Mouse (Mus musculus): ENCODE results near the gene Palld. TPM values are rescaled to one million over a fixed set of nuclear protein-coding genes. Genes with fewer than 3 reads are reported as not detected.

Palld gene
- total RNA-seq, 2 experiments from 2014 or later: 2.8 to 4.0 TPM

DNA sequence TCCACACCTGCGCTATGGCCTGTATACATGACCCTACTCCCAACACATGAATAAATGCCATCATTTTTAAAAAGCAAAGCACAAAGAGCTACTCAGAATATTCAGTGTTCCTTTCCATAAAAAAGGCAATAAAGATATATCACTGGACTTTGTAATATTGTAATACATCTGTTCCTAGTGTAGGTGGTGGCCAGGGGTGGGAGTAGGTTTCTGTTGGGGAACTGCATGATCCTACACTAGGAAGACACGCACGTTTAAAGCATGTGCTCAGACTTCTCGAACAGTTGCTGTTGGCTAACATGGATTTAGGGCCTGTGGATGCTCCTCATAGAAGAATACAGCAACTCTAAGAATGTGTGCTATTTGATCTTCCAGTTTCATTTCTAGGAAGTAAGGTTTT lies 165.0 kb downstream of the Palld start:
- intact Hi-C loops (cut with DNase I): no loop called here
- no peak for DNase-seq (ENCODE audit: low spot score in 2 of 2)

DNA sequence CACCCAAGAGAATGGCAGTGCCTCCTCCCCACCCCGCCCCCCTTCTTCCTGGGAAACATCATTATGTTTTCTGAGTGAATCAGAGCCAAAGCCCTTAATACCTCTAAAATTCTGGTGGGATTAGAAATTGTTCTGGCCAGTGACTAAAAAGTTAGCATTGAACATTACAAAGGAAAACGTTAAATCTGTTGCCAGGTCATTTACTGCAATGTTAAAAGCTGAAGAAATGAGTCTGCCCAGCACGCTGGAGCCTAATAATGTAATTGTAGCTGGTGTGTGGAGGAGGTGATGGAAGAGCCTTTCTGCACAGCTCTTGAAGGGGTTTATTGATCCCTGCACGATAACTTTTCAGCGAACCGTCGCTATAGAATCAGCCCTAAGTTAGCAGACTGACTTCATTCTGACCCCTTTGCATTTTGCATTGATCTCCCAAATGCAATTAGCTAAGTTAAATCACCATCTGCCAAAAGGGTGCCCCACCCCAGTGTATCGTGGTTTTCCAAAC lies 165.7 kb downstream of the Palld start:
- intact Hi-C loops (cut with DNase I): no loop called here
- no peak for DNase-seq (ENCODE audit: low spot score in 2 of 2)

DNA sequence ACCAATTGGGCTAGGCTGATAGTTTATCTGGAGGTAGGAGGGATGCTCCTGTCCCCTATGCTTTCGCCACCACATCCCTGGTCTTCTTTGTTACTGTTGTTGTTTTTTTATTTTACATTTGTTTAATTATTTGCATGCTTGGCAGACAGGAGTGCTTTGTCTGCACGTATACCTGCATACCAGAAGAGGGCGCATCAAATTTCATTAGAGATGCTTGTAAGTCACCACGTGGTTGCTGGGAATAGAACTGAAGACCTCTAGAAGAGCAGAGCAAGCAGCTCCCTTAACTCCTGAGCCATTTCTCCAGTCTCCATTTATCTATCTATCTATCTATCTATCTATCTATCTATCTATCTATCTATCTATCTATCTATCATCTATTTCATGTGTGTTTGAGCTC lies 166.4 kb downstream of the Palld start:
- intact Hi-C loops (cut with DNase I): no loop called here

DNA sequence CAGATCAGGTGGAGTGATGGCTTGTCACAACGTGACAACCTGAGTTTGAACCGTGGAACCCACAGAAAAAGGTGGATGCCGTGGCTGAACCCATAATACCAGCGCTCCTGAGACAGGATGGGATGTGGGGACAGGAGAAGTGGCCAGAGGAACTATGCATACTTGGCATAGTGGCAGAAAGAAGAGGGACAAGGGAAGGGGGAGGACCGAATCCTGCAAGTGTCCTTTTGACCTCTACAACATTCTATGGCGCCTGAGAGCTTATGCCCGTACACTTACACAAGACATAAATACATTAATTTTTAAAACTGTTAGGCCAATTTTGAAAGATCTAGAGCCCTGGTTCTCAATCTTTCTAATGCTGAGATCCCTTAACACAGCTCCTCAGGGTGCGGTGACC lies 168.3 kb downstream of the Palld start:
- DNase-seq (ENCODE audit: low spot score in 2 of 2): no peak
- intact Hi-C loops (cut with DNase I): no loop called here

More for the DNA sequence above, 166.4 kb downstream of the Palld start:
- DNase-seq (ENCODE audit: low spot score in 2 of 2): no peak

DNA sequence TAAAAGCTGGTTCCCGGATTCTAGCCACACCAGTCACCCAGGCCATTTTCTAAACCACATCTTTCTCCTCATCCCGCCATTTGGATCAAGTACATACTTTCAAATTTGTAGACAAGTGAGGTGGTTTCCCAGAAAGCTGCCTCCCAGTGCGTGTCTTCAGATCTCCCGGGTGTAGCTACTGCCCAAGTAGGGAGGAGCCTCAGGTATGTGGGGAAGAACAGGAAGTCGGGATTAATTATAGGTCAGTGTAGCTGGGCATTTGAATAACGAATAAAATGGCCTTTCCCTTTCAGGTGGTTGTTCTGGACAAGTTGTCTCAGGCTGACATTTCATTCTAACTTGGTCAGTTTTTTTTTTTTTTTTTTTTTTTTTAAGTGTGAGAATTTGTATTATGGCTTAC lies 170.3 kb downstream of the Palld start:
- intact Hi-C loops (cut with DNase I): no loop called here
- no peak for DNase-seq (ENCODE audit: low spot score in 2 of 2)

DNA sequence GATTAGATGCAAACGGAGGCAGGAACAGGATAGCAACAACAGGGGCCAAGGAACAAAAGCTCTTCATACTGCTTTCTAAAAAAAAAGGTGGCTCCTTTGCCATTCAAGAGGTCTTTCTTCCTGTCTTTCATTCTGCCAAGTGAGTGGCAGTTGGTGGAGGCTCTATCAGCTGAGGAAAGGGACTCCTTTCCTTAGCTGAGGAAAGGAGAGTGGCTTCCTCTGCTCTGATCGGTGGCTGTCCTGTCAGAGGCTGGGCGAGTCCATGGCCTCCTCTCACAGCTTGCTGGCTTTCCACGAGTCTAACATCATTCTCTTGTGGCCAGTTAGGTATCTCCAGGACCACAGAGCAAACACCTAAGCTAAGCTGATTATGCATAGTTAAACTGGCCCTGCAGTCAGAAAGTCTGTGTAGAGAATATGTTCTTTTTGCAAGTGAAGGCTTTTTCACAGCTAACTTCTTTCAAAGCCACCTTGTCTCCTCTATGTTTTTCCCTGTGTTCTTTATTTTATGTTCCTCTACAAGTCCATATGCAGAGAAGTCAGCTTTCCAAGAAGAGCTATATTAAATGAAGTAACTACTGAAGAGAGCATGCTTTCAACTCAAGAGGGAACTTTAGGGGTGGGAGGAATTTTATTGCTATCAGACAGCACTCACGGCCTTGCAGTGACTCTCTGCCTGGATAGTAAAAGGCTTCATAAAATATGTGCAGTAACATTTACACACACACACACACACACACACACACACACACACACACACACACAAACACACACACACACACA lies 171.0 kb downstream of the Palld start:
- intact Hi-C loops (cut with DNase I): no loop called here
- DNase-seq (ENCODE audit: low spot score in 2 of 2): no peak

DNA sequence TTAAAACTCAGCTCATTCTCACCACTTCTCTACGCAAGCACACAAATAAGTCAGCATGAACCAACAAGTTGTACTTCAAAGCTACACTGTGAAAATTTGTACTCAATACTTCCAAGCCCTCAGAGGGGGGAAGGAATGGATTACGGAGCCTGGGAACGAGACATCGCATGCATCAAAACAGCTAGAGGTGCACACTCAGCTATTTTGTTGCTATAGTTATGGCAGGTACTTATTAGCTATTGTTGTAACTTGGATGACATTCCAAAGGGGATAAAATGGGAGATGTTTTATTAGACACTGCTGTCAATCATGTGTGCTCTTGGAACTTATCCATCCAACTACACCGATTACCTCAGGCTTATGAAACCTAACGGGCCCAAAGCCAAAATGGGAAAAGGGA lies 171.8 kb downstream of the Palld start:
- intact Hi-C loops (cut with DNase I): no loop called here
- no peak for DNase-seq (ENCODE audit: low spot score in 2 of 2)

DNA sequence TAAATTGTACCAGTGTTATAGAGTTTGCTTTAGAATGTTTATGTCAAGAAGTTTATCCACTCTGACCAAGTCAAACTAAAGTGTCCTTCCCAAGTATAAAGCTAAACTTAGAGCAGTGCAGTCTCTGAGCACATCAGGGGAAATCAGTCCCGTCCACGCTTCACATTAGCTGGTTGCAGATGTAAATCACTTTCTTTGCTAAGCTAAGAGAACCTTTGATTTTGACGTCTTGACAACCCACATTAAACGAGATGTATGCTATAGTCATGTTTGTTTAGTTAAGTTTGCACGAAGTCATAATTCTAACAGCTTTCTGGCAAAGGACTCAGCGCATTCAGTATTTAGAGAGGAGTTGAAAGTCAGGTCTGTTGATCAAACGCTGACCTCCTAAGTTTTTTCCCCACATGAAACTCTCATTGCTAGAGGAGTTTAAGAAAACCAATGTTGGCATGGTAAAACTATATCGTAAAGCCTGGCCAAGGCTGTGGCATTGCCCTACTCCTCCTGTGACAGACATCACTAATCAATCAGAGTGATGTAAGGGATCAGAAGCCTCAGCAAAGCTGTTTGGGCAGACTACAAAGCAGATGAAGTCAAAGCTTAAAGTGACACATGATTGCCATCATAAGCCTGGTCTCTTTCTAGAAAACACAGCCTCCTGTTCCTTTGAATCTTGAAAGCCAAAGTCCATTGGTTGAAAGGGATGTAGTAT lies 177.0 kb downstream of the Palld start:
- intact Hi-C loops (cut with DNase I): no loop called here

DNA sequence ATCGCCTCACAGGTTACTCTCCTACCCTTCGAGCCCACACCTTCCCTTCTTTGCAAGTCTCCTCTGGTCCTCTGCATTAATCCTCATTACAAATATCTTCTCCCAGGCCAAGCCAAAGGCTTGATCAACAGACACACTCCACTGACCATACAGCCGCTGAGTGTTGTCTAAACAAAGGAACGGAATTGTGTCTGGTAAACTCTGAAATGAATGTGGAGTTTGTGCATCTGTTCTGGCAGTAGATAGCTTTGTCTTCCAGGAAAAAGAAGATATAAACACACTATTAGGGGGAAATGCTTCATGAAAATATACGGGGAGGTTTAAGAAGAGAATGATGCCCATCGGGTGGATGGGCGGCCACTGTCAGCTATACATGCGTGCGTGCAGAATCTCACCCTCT lies 180.3 kb downstream of the Palld start:
- intact Hi-C loops (cut with DNase I): no loop called here

More for the DNA sequence above, 177.0 kb downstream of the Palld start:
- DNase-seq (ENCODE audit: low spot score in 2 of 2): no peak

DNA sequence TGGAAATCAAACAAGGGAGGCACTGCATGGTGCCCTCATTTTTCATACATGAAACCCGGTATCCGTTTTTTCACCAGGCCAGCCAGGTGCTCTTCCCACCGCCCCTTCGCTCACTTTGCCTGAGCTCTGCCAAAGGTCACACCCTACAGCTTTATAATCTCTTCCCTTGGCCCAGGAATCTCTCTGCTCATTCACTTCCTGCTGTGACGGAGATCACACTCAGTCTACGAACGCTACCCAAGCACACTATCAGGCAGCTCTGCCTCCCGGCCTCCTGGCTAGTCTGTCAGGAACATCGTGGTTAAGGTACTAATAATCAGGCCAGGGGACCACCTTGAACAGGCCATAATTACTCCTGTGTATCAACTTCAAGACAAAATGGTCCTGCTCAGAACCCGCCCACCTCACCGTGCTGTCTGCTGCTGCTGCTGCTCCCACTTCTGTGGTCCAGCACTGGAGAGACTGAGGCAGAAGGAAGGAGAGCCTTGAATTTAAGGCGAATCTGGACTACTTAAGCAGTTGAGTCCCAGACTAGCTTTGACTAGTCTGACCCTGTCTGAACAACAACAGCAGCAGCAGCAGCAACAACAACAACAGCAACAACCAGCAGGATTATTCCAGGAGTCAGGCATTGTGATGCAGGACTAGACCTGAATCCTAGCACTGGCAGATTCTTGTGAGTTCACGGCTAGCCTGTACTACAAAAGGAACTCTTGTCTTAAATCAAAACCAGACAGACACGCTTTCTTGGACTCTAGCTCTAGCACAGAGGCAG lies 187.0 kb downstream of the Palld start:
- DNase-seq (ENCODE audit: low spot score in 2 of 2): no peak
- intact Hi-C loops (cut with DNase I): no loop called here

More for the DNA sequence above, 180.3 kb downstream of the Palld start:
- no peak for DNase-seq (ENCODE audit: low spot score in 2 of 2)

DNA sequence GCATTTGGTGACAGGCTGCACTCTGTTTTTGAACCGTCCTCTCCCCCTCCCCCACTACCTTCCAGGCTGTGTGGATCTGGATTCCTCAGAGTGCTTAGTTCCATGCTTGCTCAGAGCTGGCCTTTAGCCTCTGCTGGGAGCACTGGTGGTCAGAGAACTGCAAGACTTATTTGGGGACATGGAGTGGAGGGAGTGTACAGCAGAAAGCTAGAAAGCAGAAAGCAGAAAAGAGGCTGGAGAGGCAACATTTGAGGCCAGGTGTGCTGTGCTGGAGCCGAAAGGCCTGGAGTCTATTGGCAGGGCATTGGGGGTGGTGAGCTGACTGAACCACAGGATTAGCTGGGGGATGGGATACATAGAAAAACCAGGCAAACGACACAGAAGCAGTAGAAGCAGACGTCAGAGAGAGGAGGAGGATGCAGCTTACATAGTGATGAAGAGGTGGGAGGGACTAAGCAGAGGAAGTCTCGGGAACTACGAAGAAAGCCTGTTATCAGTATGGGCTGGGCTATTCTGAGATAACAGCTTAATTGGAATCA lies 188.1 kb downstream of the Palld start:
- no peak for DNase-seq (ENCODE audit: low spot score in 2 of 2)
- intact Hi-C loops (cut with DNase I): no loop called here

DNA sequence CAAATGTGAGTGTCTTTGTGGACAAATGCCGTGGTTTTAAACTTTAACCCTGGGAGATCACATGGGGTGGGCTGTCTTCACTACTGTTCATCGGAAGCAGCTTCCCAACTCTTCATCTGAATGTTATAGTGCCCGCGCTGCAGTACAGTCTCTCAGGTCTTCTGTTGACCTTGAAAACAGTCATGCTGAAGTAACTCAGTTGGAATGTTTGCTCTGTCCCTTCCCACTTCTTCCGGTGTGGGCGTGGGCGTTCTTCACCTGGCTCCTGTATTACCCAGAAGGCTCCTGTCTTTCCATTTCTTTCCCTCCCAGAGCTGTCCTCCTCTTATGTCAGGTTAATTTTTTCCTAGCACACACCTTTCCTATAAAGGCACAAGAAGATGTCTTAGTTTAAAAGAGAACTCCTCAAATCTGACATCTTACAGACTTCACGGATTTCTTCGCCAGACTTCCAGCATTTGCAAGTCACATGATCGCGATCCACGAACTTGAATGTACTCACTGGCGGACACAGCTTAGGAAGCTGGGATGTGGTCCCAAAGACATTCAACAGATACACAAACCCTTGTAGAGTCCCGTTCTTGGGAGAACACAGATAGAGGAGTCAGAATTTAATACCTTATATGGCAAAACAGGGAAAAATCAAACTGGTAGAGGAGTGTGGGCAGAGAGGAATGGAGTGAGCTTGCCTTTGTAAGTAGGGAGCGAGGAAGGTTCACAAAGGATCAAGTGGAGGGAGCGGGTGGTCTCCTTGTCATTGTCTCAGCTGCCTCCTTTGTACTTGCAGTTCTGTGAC lies 189.1 kb downstream of the Palld start:
- intact Hi-C loops (cut with DNase I): no loop called here
- no peak for DNase-seq (ENCODE audit: low spot score in 2 of 2)

DNA sequence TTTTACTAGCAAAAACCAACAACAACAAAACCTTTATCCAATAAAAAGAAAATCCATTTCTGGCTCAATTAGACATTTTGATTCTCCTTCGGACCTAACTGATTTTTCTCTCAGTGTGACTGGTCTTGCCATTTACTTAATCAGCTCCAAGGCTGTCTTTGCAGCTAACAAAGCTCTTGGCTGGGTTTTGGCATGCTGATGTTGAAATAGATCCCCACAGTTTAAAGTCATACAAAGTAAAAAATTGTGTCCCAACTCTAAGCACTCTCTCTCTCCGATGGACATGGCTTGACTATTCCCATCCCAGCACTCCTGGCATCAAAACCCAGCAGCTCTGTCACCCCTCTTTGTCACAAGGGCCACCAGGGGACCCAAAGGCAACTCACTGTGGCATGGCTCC lies 190.1 kb downstream of the Palld start:
- DNase-seq (ENCODE audit: low spot score in 2 of 2): no peak
- intact Hi-C loops (cut with DNase I): no loop called here

DNA sequence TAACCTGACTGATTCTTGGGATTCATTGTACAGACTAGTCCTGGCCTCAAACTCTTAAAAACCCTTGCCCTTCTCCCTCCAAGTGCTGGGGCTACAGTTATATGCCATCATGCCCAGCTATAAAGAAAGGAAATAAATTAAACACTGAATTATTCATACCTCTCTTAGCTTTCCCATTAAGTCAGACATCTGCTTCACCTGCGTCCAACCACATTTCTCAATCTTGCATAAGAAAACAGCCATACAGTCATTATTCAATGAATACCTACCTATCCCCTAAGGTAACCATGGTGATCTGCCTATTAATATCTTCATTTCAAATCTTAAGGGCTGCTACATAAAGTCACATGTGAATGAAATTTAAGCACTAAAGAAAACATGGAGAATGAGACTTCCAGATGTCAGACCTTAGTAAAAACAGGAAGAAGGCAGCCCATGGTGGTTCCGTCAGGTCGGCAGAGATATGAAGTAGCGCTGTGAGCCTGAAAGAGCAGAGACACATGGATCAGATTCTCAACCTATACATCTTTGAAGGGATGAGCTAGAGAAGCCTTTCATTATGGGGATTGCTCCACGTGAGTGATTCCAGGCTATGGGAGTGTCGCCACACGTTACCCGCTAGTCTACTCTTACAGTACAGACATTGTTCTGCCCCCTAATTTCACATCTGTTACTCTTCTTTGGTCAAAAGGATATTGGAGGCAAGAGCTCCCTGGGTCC lies 193.7 kb downstream of the Palld start:
- no peak for DNase-seq (ENCODE audit: low spot score in 2 of 2)
- intact Hi-C loops (cut with DNase I): no loop called here

DNA sequence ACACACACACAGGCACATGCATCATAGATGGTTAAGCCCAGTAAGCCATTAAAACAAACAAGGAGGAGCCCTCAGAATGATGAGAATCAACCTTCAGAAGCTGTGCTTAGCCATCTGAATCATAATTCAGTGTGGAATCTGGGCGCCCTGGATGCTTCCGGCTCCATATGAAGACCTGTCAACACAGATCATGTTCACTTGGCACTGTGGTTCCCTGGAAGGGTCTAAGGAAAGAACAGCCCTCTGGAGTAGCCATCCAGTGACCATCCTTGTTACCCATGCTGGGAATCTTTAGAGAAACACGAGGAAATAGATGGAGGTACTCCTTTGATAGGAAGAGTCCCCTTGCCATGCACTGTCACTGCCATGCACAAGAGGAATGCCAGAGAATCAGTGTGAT lies 197.0 kb downstream of the Palld start:
- intact Hi-C loops (cut with DNase I): no loop called here
- DNase-seq (ENCODE audit: low spot score in 2 of 2): no peak

DNA sequence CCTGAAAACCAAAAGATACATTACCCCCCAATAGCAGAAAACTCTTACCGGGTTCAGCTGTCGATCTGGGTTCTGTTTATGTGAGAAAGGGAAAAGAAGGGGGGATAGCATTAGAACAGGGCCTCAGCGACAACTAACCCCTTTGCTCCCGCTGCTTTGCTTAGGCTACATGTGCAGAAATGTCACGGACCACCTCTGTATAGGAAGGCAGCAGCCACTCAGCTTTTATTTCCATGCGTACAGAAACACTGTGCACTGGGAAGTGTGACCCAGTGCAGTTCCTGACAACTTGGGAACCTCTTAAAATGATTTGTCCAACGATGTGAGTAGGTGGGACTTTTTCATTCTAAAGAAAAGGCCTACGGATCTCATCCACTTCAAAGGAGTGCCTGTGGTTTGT lies 200.4 kb downstream of the Palld start:
- no peak for DNase-seq (ENCODE audit: low spot score in 2 of 2)
- intact Hi-C loops (cut with DNase I): no loop called here

DNA sequence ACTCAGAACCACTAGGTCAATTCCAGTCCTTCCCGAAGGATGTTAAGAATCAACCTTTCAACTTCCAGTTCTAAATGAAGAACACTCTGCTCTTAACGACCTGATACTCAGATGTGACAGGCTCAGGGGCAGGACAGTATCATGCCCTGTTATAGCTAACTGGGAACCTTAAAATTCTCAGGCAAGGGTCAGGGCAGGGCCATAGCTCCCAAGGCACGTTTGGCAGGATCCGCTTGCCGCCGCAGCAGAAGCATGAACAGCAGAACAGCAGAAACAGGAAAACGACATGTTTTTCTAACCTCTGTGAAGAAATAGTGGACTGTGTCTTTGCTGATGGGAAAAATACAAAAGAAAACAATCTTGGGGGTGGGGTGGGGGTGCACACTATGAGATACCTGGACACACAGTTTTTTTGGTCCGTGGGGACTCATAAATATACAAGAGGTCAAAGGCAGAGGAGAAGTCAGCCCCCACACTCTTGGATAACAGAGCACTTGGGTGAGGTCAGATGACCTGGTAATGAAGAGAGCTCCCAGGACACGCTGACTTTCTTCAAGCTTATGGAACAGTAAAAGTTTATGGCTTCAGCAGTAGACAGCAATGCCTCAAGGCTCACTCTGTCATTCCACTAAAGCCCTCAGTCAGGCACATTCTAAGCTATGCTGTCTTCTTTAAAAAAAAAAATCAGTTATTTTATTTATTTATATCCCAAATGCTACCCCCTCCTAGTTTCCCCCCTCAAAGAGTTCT lies 201.4 kb downstream of the Palld start:
- DNase-seq (ENCODE audit: low spot score in 2 of 2): no peak
- intact Hi-C loops (cut with DNase I): no loop called here

DNA sequence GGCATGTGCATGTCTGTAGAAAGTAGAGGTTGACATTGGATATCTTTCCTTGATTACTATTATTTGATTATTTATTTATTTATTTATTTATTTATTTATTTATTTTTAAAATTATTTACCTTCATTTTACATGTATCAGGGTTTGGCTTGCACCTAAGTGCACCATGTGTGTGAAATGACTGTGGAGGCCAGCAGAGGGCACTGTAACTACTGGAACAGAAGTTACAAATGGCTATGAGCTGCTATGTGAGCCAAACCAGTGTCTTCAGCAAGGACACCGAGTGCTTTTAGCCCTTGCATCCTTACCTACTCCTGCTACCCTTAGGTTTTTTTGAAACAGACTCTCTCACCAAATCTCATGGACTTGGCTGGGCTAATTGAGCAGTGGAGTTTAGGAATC lies 202.2 kb downstream of the Palld start:
- intact Hi-C loops (cut with DNase I): no loop called here
- DNase-seq (ENCODE audit: low spot score in 2 of 2): no peak
